Mouse (Mus musculus) ES-Bruce4 (cell line): ENCODE measurements around the gene Gm21887. TPM values are rescaled to one million over a fixed set of nuclear protein-coding genes. Genes with fewer than 3 reads are reported as not detected.

Experiments used
- polyA plus RNA-seq: library from polyadenylated mRNA; stranded (reverse); fragments of >200 nt; gene quantifications from 2 replicates; pipeline ENCODE4 v1.2.4, GENCODE M21; 2011; ENCODE audit warnings: low read depth; ENCODE audit not compliant: missing spikeins, insufficient read depth, insufficient read length

Gm21887 gene
- polyA plus RNA-seq, 1 experiment, result 1,061 TPM

Other genes with a start within 250 kb of the Gm21887 start
- not detected in 2 replicates for gene 4933400A11Rik, start 230.0 kb upstream of the Gm21887 start, polyA plus RNA-seq